Mouse (Mus musculus): ENCODE data around the gene Mpp2. TPM values are rescaled to one million over a fixed set of nuclear protein-coding genes. Genes with fewer than 3 reads are reported as not detected.

Gene Mpp2
- polyA plus RNA-seq, 1 experiment from 2014 or later = 7.0 TPM

DNA sequence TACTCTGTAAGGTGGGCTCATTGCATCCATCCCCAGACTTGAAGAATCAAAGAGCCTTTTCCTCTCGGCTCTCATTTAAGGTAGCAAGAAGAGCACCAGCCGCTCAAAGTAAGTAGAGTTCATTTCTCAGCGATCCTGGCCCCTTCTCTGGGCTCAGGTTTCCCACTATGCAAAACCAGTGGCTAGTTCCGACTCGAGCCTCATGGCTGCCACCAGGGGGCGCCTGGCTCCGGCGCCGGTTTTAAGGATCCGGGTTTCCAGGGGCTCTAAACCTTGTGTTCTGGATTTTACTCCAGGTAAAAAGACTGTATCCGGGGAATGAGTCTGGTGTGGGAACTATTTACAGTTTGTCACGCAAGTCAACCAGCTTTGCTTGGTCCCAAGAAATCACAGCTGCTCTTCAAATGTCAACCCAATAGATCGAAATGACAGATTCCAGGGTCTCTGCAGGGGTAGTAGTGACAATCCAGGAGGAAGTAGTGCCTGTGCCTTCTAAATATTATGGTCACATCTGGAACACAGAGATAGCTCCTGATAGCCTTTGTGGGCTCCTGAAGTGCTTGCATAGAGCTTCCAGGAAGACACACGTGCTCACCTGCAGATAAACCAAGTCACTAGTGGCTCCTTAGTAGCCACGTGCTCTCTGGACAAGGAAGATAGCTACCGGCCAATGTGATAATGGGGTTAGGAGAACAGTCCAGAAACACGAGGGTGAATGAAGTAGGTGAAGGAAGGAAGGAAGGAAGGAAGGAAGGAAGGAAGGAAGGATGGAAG is 14.4 kb upstream of the Mpp2 start:
- no peak overlapping the region for H3K27ac ChIP-seq (ENCODE audit: low read depth)
- H3K4me3 ChIP-seq (ENCODE audit: low read depth, low read length) = no peak overlapping the region
- H3K9ac ChIP-seq (ENCODE audit: low read length) = no peak overlapping the region
- WGBS = 20% methylated on average over 17 of the region's 17 CpGs
- no peaks in the 10 kb centered on the region for H3K9me3 ChIP-seq (ENCODE audit: control insufficient read depth, low read length)
- H3K27me3 ChIP-seq (replicated peaks; ENCODE audit: control insufficient read depth, insufficient read depth, low read length) = peaks cover 43% of the 10 kb centered on the region
- H3K4me2 ChIP-seq (ENCODE audit: low read length) = no peak overlapping the region
- no peaks in the 10 kb centered on the region for H3K36me3 ChIP-seq (ENCODE audit: control insufficient read depth, insufficient read depth, low read length)
- DNase-seq (ENCODE audit: low spot score) (peak; percentile 86), ATAC-seq (replicated peaks; ENCODE audit: low FRiP score, low TSS enrichment, low read depth) (no peak)
- H3K4me1 ChIP-seq (replicated peaks; ENCODE audit: control insufficient read depth, insufficient read depth, low read length) = peaks cover 9% of the 10 kb centered on the region; the same call in 1 of the 2 replicates

DNA sequence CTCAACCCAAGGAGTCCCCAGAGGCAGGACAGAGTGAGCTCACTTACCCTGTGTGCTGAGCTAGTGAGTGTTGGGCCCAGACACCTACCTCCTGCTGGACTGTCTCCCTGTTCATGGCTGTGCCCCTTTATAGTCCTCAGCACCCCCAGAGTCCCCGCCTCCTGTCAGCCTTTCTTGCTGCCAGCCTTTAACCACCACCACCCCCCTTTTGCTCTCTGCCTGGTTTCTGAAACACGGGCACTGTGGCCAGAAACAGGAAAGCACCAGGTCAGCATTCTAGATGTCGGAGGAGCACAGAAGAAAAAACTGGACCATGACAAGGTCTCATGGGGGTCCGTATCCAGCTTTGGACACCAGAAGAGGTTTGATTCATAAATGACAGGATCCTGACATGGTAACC is 12.9 kb upstream of the Mpp2 start, which contains the start of gene Ppy:
Gene Ppy, minus strand, starts transcription at position 101 of the 400 bp plus-strand sequence.
- H3K4me1 ChIP-seq (replicated peaks; ENCODE audit: control insufficient read depth, insufficient read depth, low read length) = peaks cover 16% of the 10 kb centered on the region; the same call in 1 of the 2 replicates
- no peak within 1 kb of the TSS for H3K9ac ChIP-seq (ENCODE audit: low read length)
- no peaks in the 10 kb centered on the region for H3K9me3 ChIP-seq (ENCODE audit: control insufficient read depth, low read length)
- no peak within 1 kb of the TSS for H3K4me3 ChIP-seq (ENCODE audit: low read depth, low read length)
- H3K27me3 ChIP-seq (replicated peaks; ENCODE audit: control insufficient read depth, insufficient read depth, low read length) = peaks cover 28% of the 10 kb centered on the region
- no peak within 1 kb of the TSS for H3K4me2 ChIP-seq (ENCODE audit: low read length)
- H3K36me3 ChIP-seq (ENCODE audit: control insufficient read depth, insufficient read depth, low read length) = no peaks in the 10 kb centered on the region
- no peak for ATAC-seq (replicated peaks; ENCODE audit: low FRiP score, low TSS enrichment, low read depth)
- DNase-seq (ENCODE audit: low spot score) = no peak
- H3K27ac ChIP-seq (ENCODE audit: low read depth) = no peak within 1 kb of the TSS
- WGBS = 79% methylated on average over 4 of the region's 4 CpGs

DNA sequence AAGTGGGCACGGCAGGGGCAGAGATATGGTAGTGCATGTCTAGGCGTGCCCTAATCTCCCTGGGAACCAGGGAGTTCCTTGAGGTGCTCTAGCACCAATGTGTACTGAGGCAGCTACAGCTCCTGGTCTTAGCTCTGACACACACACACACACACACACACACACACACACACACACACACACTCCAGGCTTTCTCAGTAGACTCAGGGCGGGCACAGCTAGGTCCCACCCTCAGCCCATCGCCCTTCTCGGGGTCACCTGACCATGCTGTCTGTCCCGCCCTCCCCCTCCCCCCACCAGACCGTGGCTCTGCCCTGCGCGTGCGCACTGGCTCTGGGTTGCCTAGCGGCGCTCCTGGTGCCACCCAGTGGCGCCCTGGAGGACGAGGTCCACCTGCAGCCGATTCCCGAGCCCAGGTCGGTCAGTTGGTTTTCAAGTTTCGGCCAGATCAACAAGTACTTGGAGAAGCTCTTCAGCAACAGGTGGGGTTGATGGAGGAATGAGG is 8.6 kb upstream of the Mpp2 start:
- H3K9ac ChIP-seq (ENCODE audit: low read length) = no peak overlapping the region
- H3K36me3 ChIP-seq (ENCODE audit: control insufficient read depth, insufficient read depth, low read length) = no peaks in the 10 kb centered on the region
- H3K4me1 ChIP-seq (replicated peaks; ENCODE audit: control insufficient read depth, insufficient read depth, low read length) = peaks cover 12% of the 10 kb centered on the region; the same call in 1 of the 2 replicates
- peak overlapping the region; percentile 22; the same call in 1 of the 2 replicates for H3K4me3 ChIP-seq (ENCODE audit: low read depth, low read length)
- ATAC-seq (replicated peaks; ENCODE audit: low FRiP score, low TSS enrichment, low read depth) (peak; percentile 90), DNase-seq (ENCODE audit: low spot score) (peak; percentile 87)
- H3K4me2 ChIP-seq (ENCODE audit: low read length) = peak overlapping the region; percentile 49
- H3K27ac ChIP-seq (ENCODE audit: low read depth) = no peak overlapping the region
- 2% methylated on average over 18 of the region's 18 CpGs for WGBS
- H3K9me3 ChIP-seq (ENCODE audit: control insufficient read depth, low read length) = no peaks in the 10 kb centered on the region
- no peaks in the 10 kb centered on the region for H3K27me3 ChIP-seq (replicated peaks; ENCODE audit: control insufficient read depth, insufficient read depth, low read length)

DNA sequence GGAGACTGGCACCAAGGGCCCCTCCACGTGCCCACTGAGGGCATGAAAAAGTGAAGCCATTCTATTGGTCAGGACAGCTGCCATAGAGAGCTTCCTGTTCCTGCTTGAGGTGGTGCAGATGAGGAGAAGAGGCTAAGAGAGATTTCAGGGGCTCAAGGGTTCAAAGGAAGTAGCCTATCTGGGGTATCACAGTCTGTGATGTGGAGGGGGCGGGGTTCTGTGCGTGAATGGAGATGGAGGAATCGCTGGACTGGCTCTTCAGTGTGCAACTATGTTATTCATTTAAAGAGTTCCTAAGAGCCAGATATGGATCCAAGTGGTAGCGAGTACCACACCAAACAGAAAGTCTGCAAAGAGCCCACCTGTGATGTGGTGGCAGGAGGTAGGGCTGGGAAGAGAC is 8.1 kb upstream of the Mpp2 start:
- ATAC-seq (replicated peaks; ENCODE audit: low FRiP score, low TSS enrichment, low read depth) = no peak

DNA sequence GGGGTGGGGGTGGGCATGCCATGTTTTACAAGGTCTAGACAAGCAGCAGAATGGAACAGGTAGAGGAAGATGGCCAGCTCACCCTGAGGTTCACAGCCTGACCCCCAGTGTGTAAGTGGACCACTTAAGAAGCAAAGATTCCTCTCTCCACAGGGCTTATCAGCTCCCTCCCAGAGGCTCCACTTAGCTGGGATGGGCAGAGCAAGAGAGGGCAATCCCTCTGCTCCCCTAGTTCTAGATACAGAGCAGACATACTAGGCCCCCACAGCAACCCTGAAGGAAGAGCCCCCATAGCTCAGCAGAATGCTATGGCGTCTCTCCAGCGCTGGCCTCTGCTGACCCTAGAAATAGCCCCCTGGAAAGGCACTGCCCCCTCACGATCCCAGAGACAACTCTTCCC is 7.4 kb upstream of the Mpp2 start:
- ATAC-seq (replicated peaks; ENCODE audit: low FRiP score, low TSS enrichment, low read depth) (no peak), DNase-seq (ENCODE audit: low spot score) (no peak)
- Histone ChIP-seq H3K4me3 (ENCODE audit: low read depth, low read length) (no peak overlapping the region), H3K4me1 (replicated peaks; ENCODE audit: control insufficient read depth, insufficient read depth, low read length) (peaks cover 12% of the 10 kb centered on the region; the same call in 1 of the 2 replicates), H3K27me3 (replicated peaks; ENCODE audit: control insufficient read depth, insufficient read depth, low read length) (no peaks in the 10 kb centered on the region), H3K27ac (ENCODE audit: low read depth) (no peak overlapping the region), H3K9me3 (ENCODE audit: control insufficient read depth, low read length) (no peaks in the 10 kb centered on the region), H3K36me3 (ENCODE audit: control insufficient read depth, insufficient read depth, low read length) (no peaks in the 10 kb centered on the region), H3K9ac (ENCODE audit: low read length) (no peak overlapping the region), H3K4me2 (ENCODE audit: low read length) (no peak overlapping the region)
- WGBS = 79% methylated on average over 3 of the region's 3 CpGs

More for the DNA sequence above, 8.1 kb upstream of the Mpp2 start:
- Histone ChIP-seq H3K4me3 (ENCODE audit: low read depth, low read length) (0 out of 2 replicates have a peak overlapping the region, but pooled peaks have one; percentile 10), H3K27me3 (replicated peaks; ENCODE audit: control insufficient read depth, insufficient read depth, low read length) (no peaks in the 10 kb centered on the region), H3K9me3 (ENCODE audit: control insufficient read depth, low read length) (no peaks in the 10 kb centered on the region), H3K4me2 (ENCODE audit: low read length) (peak overlapping the region; percentile 49), H3K4me1 (replicated peaks; ENCODE audit: control insufficient read depth, insufficient read depth, low read length) (peaks cover 12% of the 10 kb centered on the region; the same call in 1 of the 2 replicates), H3K9ac (ENCODE audit: low read length) (no peak overlapping the region), H3K27ac (ENCODE audit: low read depth) (no peak overlapping the region), H3K36me3 (ENCODE audit: control insufficient read depth, insufficient read depth, low read length) (no peaks in the 10 kb centered on the region)
- WGBS = 67% methylated on average over 5 of the region's 5 CpGs
- DNase-seq (ENCODE audit: low spot score) = no peak

DNA sequence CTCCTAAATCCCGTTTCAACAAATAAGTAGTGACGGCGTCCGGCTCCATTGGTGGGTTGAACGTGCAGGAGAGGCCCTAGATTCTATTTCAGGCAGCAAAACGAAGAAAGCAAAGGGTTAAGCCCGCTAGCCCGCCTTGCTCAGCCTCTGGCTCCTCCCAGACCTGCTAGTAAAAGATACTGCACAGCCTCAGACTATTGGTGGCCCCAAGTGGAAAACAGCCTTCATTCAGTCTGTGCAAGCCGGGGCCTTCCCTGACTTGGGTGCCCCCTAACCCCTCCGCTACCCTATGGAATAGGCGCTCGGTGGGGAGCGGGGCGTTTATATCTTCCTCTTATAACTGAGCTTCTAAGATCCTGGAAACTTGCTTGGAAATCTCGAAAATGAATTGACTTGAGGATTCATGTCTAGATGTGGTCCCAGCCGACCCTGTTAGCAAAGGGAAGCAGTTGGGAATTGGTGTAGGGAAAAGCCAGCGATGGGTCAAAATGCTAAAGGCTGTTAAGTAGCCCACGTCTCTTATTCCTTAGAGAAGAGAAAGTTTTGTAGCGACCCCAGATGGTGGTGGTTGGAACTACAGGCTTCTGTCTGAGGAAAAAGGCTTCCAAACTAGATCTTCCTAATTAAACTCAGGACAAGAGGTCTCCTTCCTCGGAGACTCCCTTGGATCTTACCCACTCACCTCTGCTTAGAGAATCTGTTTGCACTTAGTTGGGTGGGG is 933 bp upstream of the Mpp2 start:
- Histone ChIP-seq H3K9me3 (ENCODE audit: control insufficient read depth, low read length) (no peaks in the 10 kb centered on the region), H3K4me2 (ENCODE audit: low read length) (peak overlapping the region; percentile 93), H3K27ac (ENCODE audit: low read depth) (peak overlapping the region; percentile 77), H3K9ac (ENCODE audit: low read length) (peak overlapping the region; percentile 49), H3K4me3 (ENCODE audit: low read depth, low read length) (peak overlapping the region; percentile 63), H3K36me3 (ENCODE audit: control insufficient read depth, insufficient read depth, low read length) (no peaks in the 10 kb centered on the region), H3K27me3 (replicated peaks; ENCODE audit: control insufficient read depth, insufficient read depth, low read length) (no peaks in the 10 kb centered on the region), H3K4me1 (replicated peaks; ENCODE audit: control insufficient read depth, insufficient read depth, low read length) (peaks cover 11% of the 10 kb centered on the region)
- DNase-seq (ENCODE audit: low spot score) (peak; percentile 91), ATAC-seq (replicated peaks; ENCODE audit: low FRiP score, low TSS enrichment, low read depth) (peak; percentile 36)
- WGBS = 1% methylated on average over 20 of the region's 20 CpGs

DNA sequence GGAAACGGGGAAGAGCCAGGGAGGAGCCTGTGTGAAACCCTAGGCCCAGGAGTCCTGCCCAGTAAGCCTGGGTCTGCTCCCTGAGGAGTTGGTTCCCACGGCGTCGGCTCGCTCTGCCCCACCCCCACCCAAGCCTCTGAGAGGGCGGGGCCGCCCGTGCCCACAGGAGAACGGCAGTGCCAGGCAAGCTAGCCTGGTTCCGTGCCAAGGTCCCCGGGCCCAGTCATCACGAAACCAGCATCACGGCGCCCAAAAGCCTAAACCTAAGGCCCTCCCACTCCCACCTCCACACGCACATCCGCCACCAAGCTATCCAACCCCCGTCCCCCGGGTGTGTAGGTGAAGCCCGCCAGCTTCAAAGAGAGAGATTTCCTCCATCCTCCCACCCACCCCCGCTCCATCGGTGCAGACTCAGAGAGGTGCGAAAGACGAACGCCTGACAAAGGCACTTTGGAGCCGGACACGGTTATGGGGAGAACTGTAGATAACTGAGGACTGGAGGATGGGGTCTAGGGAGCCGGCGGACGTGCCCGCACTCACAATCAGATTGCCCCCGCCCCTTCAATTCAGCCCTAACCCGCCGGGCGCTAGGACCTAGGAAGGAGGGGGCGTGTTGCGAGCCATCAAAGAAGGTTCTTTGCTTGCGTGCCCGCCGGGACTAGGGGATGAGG is 1.1 kb downstream of the Mpp2 start:
- Histone ChIP-seq H3K27ac (ENCODE audit: low read depth) (peak overlapping the region; percentile 81), H3K27me3 (replicated peaks; ENCODE audit: control insufficient read depth, insufficient read depth, low read length) (no peaks in the 10 kb centered on the region), H3K9ac (ENCODE audit: low read length) (peak overlapping the region; percentile 49), H3K4me3 (ENCODE audit: low read depth, low read length) (peak overlapping the region; percentile 63), H3K4me2 (ENCODE audit: low read length) (peak overlapping the region; percentile 93), H3K9me3 (ENCODE audit: control insufficient read depth, low read length) (no peaks in the 10 kb centered on the region), H3K4me1 (replicated peaks; ENCODE audit: control insufficient read depth, insufficient read depth, low read length) (peaks cover 17% of the 10 kb centered on the region), H3K36me3 (ENCODE audit: control insufficient read depth, insufficient read depth, low read length) (no peaks in the 10 kb centered on the region)
- peak; percentile 78 for ATAC-seq (replicated peaks; ENCODE audit: low FRiP score, low TSS enrichment, low read depth)
- DNase-seq (ENCODE audit: low spot score) = peak; percentile 92
- 1% methylated on average over 39 of the region's 39 CpGs for WGBS

DNA sequence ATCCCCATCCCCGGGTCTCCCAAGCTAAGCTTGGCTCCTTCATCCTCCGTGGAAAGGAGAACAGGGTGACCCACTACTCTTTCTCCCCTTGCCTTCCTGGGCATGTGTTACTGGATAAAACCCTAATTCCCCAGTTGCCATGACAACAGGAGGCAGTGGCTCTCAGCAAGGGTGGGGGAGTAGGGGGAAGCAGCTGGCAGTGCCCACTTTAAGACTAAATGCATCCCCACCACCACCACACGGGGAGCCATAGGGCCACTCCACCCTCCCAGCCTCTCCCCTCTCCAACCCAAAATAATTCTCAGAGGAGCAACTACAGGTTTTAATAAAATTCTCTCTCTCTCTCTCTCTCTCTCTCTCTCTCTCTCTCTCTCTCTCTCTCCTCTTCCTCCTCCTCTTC is 2.0 kb downstream of the Mpp2 start:
- Histone ChIP-seq H3K27ac (ENCODE audit: low read depth) (peak overlapping the region; percentile 81), H3K4me2 (ENCODE audit: low read length) (peak overlapping the region; percentile 93)
- no peak for DNase-seq (ENCODE audit: low spot score)

More for the DNA sequence above, 2.0 kb downstream of the Mpp2 start:
- ATAC-seq (replicated peaks; ENCODE audit: low FRiP score, low TSS enrichment, low read depth) = no peak
- Histone ChIP-seq H3K4me3 (ENCODE audit: low read depth, low read length) (no peak overlapping the region), H3K36me3 (ENCODE audit: control insufficient read depth, insufficient read depth, low read length) (no peaks in the 10 kb centered on the region), H3K4me1 (replicated peaks; ENCODE audit: control insufficient read depth, insufficient read depth, low read length) (peaks cover 25% of the 10 kb centered on the region), H3K9me3 (ENCODE audit: control insufficient read depth, low read length) (no peaks in the 10 kb centered on the region), H3K9ac (ENCODE audit: low read length) (no peak overlapping the region), H3K27me3 (replicated peaks; ENCODE audit: control insufficient read depth, insufficient read depth, low read length) (no peaks in the 10 kb centered on the region)
- 24% methylated on average over 3 of the region's 3 CpGs for WGBS

Measured in intestine, embryonic 14.5 days (tissue).